Mouse (Mus musculus) adrenal gland, adult 2 months (tissue): ENCODE measurements at regions not wholly inside any gene's neighbourhood (a gene's known extent, or its start where the extent isn't known, plus 50 kb on each side); places are given as distances from the start of the nearest gene placed in this dataset.

ENCODE experiments used
- DNase-seq: peaks from one replicate; pipeline ENCODE4 v3.0.0; 2021
- microRNA-seq, 2 experiments: library from miRNA; unstranded; fragments of <30 nt; microRNA quantifications; one replicate each; pipeline ENCODE4 v1.2.0; 2021

DNA sequence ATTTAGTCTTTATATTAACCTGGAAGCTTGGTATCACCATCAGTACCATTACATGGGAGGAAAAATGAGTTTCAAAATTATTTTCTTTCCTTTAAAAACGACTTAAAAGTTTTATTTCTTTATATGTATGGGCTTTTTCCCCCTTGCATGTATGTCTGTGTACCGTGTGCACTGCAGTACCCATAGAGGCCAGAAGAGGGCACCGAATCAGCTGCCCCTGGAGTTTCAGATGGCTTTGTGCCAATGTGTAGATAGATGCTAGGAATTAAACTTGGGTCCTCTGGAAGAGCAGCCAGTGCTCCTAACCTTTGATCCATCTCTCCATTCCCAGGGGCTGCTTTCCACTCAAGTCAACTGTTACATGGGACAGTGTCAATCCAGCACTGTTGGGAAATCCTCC is 79.9 kb upstream of the Zfp64 start:
- DNase-seq, result no peak

GRCm38 (mm10) chr2:169033997-169034396 is 78.6 kb upstream of the Zfp64 start:
- DNase-seq, result no peak

DNA sequence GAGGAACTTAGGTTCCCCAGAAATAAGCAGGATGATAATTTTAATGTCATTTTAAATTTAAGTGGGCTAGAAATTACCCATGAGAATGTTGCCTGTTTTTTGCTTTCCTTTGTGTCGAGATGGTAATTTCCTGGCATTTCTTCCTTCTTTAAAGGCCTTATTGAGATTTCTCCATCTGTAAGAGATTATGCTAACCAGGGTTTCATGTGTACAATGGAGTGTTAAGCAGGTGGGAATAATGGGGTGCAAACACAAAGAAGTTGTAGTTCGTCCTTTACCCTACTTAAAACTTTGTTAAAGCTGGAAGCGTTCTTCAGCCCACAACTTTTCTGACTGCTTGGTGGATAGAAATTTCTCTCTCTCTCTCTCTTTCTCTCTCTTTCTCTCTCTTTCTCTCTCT is 77.8 kb upstream of the Zfp64 start:
- no peak for DNase-seq

DNA sequence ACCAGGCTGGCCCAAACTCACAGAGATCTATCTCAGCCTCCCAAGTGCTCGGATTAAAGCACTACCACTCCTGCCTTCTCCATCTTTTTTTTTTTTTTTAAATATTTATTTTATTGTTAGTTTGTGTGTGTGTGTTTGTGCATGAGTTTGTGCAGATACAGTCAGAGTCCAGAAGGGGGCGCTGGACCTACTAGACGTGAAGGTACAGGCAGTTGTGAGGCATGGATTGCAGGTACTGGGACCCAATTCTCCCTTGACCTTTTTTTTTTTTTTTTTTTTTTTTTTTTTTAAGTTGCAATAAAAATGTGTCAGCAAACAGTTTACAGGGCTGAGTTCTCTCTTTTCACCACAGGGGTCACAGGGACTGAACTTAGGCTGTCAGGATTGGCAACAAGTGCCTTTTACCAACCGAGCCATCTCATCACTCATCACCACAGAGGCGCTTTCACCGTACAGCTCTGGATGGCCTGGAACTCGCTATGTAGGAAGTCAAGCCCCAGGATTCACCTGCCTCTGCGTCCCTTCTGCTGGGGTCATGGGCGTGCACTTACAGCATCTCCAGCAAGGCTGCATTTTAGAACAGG is 73.2 kb upstream of the Zfp64 start:
- no peak for DNase-seq

- no peak for DNase-seq
Observed at GRCm38 (mm10) chr2:169019037-169019436, 63.6 kb upstream of the Zfp64 start.

GRCm38 (mm10) chr2:169010271-169010670 is 54.9 kb upstream of the Zfp64 start:
- DNase-seq, result no peak

DNA sequence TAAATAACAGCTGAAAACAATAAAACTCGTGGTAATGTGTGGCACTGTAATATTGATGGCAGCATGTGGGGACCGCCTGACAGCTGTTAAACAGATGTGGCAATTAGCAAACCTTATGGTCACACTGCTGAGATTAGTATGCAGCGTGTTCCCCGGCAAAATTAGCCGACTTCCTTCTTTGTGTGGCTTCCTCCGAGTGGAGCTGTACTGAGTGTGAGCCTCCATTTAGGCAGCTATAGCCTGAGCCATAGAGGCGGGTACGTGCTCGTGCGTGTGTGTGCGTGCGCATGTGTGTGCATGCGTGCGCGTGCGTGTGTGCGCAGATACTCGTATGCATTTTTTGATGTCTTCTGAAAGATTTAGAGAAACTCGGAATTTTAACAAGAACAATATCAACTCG is 53.4 kb upstream of the Zfp64 start:
- no peak for DNase-seq

- DNase-seq, result no peak
Observed at GRCm38 (mm10) chr2:169008333-169008732, 52.9 kb upstream of the Zfp64 start.

GRCm38 (mm10) chr2:169006549-169006948 is 51.2 kb upstream of the Zfp64 start:
- no peak for DNase-seq

- DNase-seq, result no peak
Observed at GRCm38 (mm10) chr2:169005810-169006209, 50.4 kb upstream of the Zfp64 start.

Small RNAs in the stretch of these regions (microRNA-seq; reads per million reads assigned to microRNA genes)
- 0 reads per million in 2 experiments for gene Gm26469
